Mouse (Mus musculus): ENCODE results near the gene Ccp110. TPM values are rescaled to one million over a fixed set of nuclear protein-coding genes. Genes with fewer than 3 reads are reported as not detected.

Gene Ccp110
- polyA plus RNA-seq (2012; ENCODE audit: low replicate concordance), result 0.33 and 0.94 TPM in 2 replicates

DNA sequence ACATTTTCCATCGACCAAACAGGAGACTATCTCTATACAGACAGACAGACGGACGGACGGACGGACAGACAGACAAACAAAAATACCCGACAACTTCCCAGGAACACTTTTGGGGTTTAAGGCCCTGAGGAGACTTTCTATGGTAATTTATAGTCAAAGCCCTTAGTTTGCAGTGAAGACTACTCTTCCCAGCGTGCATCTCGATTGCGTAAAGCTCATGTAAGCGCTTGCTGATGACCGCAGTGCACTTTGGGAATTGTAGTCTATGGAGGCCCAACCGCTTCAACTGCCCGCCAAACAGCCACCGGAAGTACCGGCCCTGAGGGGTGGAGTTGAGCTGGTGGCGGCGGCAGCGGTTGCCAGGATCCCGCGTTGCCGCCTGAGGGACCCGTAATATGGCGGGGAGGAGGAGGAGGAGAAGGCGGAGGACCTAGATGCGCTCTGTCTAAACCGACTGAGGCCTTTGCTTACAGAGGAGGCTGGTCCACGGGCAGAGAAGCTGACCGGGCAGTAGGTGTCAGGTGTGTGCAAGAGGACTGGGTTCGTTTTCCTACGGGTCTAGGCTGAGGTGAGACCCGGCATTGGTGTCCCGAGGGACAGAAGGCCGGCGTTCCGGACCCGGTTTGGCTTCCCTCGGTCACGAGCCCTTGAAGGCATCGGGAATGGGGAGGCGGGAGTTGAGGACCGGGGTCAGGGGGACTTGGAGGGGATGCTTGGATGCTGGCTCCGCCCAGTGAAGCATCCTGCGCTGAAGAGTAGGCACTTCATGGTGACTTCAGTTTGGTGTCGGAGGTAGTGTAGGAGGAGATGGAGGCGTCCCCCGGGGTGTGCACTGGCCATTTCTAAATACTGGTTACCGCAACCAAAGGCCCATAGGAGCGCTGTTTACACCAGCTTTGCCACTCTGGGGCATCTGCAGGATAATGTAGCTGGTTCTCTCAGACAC, at the start of gene Ccp110:
Gene Ccp110, plus strand, starts transcription at position 325 of the 946 bp plus-strand sequence.

DNA sequence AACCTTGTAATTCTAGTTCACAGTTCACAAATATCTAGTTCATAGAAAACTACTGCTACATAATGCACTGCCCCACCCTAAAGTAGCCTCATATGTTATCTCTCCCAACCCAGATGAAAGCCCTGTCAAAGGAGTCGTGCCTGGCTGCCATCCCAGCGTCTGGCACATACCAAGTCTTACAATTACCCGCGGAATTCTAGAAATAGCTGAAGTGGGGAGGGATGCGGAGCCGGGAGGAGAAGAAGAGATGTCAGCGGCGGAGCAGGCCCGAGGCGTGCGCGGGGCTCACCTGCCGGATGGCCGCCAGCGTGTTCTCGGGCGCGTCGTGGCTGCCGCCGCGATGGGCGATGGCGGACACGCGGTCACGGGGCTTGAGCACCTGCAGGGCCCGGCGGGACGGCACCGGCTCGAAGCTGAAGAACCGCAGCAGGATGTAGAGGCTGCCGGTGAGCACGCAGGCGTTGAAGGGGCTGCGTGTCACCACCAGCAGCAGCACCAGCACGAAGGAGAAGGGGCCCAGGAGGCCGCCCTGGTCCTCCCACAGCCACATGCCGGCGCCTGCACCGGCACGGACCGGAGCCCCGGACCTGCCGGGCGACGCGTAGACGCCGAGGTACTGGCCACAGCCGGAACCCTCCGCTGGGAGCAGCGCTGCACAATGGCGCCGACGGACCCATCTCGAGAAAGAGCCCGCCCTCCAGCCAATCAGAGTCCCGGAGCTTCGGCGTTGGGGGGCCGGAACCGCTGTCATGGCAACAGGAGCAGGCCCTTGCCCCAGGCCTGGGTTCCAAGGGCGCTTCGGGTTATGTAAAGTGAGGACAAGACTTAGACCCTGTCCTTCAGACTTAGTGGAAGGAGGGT, 7.0 kb upstream of the Ccp110 start, which contains the start of gene Gde1:
Gene Gde1, minus strand, starts transcription at position 678 of the 861 bp plus-strand sequence.

DNA sequence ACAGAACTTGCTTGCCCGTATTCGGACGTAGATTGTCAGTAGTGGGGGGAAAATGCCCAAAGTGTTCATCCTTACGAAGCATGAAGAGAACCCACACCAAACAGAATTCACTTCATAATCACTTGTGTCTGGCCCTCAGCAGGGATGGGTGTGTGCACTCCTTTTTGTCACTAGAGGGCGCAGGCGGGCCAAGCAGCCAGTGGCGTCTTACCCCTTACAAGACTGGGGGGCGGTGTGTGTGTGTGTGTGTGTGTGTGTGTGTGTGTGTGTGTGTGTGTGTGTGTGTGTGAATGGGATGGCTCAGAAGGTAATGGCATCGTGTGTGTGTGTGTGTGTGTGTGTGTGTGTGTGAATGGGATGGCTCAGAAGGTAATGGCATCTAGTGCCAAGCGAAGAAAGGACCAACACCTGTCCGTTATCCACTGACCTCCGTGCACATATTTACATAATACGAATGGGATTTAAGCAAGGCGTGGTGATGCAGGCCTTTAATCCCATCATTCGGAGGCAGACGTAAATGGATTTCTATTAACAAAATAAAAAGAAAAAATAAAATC, 27.7 kb downstream of the Ccp110 start, which contains the start of gene Vps35l:
Gene Vps35l, plus strand, starts transcription at position 252 of the 557 bp plus-strand sequence.

Other genes with a start within 250 kb of the Ccp110 start
- gene Itpripl2, start 220.6 kb upstream of the Ccp110 start, polyA plus RNA-seq (2012; ENCODE audit: low replicate concordance), result 7.3 and 22.0 TPM in 2 replicates
- 4.9 and 8.4 TPM in 2 replicates for gene Coq7, start 179.2 kb upstream of the Ccp110 start, polyA plus RNA-seq (2012; ENCODE audit: low replicate concordance)
- gene Tmc7, start 127.8 kb upstream of the Ccp110 start, polyA plus RNA-seq (2012; ENCODE audit: low replicate concordance), result 0.03 TPM in 1 of 2 replicates, not detected in the other
- not detected in 2 replicates for gene Tmc5, start 115.3 kb upstream of the Ccp110 start, polyA plus RNA-seq (2012; ENCODE audit: low replicate concordance)
- gene Gde1, start 6.8 kb upstream of the Ccp110 start, polyA plus RNA-seq (2012; ENCODE audit: low replicate concordance), result 28.0 and 36.3 TPM in 2 replicates
- gene Vps35l, start 27.7 kb downstream of the Ccp110 start, polyA plus RNA-seq (2012; ENCODE audit: low replicate concordance), result 8.9 and 18.0 TPM in 2 replicates
- gene Iqck, start 143.2 kb downstream of the Ccp110 start, polyA plus RNA-seq (2012; ENCODE audit: low replicate concordance), result 0.15 and 0.17 TPM in 2 replicates
- 3.2 and 8.5 TPM in 2 replicates for gene Knop1, start 143.7 kb downstream of the Ccp110 start, polyA plus RNA-seq (2012; ENCODE audit: low replicate concordance)

Data from hematopoietic multipotent progenitor cell, adult 10-12 weeks (in vitro differentiated cells).